Mouse (Mus musculus) erythroid progenitor cell, adult 5-6 weeks (primary cell): ENCODE data around the gene Cxcr2. TPM values are rescaled to one million over a fixed set of nuclear protein-coding genes. Genes with fewer than 3 reads are reported as not detected.

Experiments used
- ATAC-seq: replicated peaks from 2 replicates; pipeline ENCODE4 v1.8.0; 2016; ENCODE audit warnings: moderate number of reproducible peaks, mild to moderate bottlenecking, moderate TSS enrichment, inconsistent platforms; ENCODE audit not compliant: poor library complexity, low FRiP score, severe bottlenecking
- total RNA-seq, 2 experiments: library from RNA; stranded (forward) in 1 of 2; stranded (reverse) in 1 of 2; fragments of 150-400 nt in 1 of 2; fragments of 186-747, 209-891 nt in 1 of 2; gene quantifications; 2 replicates each; pipeline versions ENCODE4 v1.2.3 to v1.2.4; 2015 to 2017; ENCODE audit warnings: low replicate concordance in 2 of 2

The Cxcr2 gene
- total RNA-seq, 2 experiments from 2014 or later, result 6.3 to 11.6 TPM

GRCm38 (mm10) chr1:74194445-74194844 lies 40.7 kb downstream of the Cxcr2 start, which contains the start of gene Cxcr1:
Gene Cxcr1, minus strand, starts transcription at chr1:74194631.
- no peak for ATAC-seq

GRCm38 (mm10) chr1:74195961-74196360 lies 42.2 kb downstream of the Cxcr2 start:
- ATAC-seq, result no peak; the same call in 1 of the 2 replicates

GRCm38 (mm10) chr1:74196621-74197419 lies 43.0 kb downstream of the Cxcr2 start:
- no peak for ATAC-seq

- ATAC-seq, result no peak
These were observed 44.1 kb downstream of the Cxcr2 start for GRCm38 (mm10) chr1:74197726-74198470.

- ATAC-seq, result no peak
These were observed 45.3 kb downstream of the Cxcr2 start for GRCm38 (mm10) chr1:74199046-74199445.

- no peak for ATAC-seq
These were observed 47.5 kb downstream of the Cxcr2 start for GRCm38 (mm10) chr1:74201048-74201844.

- ATAC-seq, result no peak
These were observed 49.7 kb downstream of the Cxcr2 start for GRCm38 (mm10) chr1:74203457-74203856.

GRCm38 (mm10) chr1:74205881-74206280 lies 52.1 kb downstream of the Cxcr2 start:
- no peak for ATAC-seq

- ATAC-seq, result no peak
These were observed 52.9 kb downstream of the Cxcr2 start for GRCm38 (mm10) chr1:74206642-74207041.

- no peak for ATAC-seq
These were observed 54.1 kb downstream of the Cxcr2 start for GRCm38 (mm10) chr1:74207906-74208305.

GRCm38 (mm10) chr1:74208941-74209340 lies 55.2 kb downstream of the Cxcr2 start:
- ATAC-seq, result no peak

Other genes starting within 250 kb of the Cxcr2 start
- gene Tns1, start 29.5 kb upstream of the Cxcr2 start, total RNA-seq (2015; ENCODE audit: low replicate concordance), result 20.5 and 21.6 TPM in 2 replicates
- 20.0 and 49.5 TPM in 2 replicates for gene Tns1, start 29.5 kb upstream of the Cxcr2 start, total RNA-seq (2017; ENCODE audit: low replicate concordance)
- not detected in 2 replicates for gene Rufy4, start 28.4 kb upstream of the Cxcr2 start, total RNA-seq (2015; ENCODE audit: low replicate concordance)
- 0.13 TPM in 1 of 2 replicates, not detected in the other for gene Rufy4, start 28.4 kb upstream of the Cxcr2 start, total RNA-seq (2017; ENCODE audit: low replicate concordance)
- not detected in 2 replicates for gene Cxcr1, start 40.6 kb downstream of the Cxcr2 start, total RNA-seq (2015; ENCODE audit: low replicate concordance)
- gene Cxcr1, start 40.6 kb downstream of the Cxcr2 start, total RNA-seq (2017; ENCODE audit: low replicate concordance), result not detected in 2 replicates
- gene Arpc2, start 82.1 kb downstream of the Cxcr2 start, total RNA-seq (2015; ENCODE audit: low replicate concordance), result 228 and 243 TPM in 2 replicates
- gene Arpc2, start 82.1 kb downstream of the Cxcr2 start, total RNA-seq (2017; ENCODE audit: low replicate concordance), result 69.4 and 89.7 TPM in 2 replicates
- gene Gpbar1, start 124.6 kb downstream of the Cxcr2 start, total RNA-seq (2015; ENCODE audit: low replicate concordance), result not detected in 2 replicates
- not detected in 2 replicates for gene Gpbar1, start 124.6 kb downstream of the Cxcr2 start, total RNA-seq (2017; ENCODE audit: low replicate concordance)
- 12.6 and 14.3 TPM in 2 replicates for gene Aamp, start 130.7 kb downstream of the Cxcr2 start, total RNA-seq (2015; ENCODE audit: low replicate concordance)
- 17.1 and 26.6 TPM in 2 replicates for gene Aamp, start 130.7 kb downstream of the Cxcr2 start, total RNA-seq (2017; ENCODE audit: low replicate concordance)
- gene Pnkd, start 130.9 kb downstream of the Cxcr2 start, total RNA-seq (2015; ENCODE audit: low replicate concordance), result 6.5 and 12.2 TPM in 2 replicates
- gene Pnkd, start 130.9 kb downstream of the Cxcr2 start, total RNA-seq (2017; ENCODE audit: low replicate concordance), result 0.76 and 1.8 TPM in 2 replicates
- gene Tmbim1, start 151.6 kb downstream of the Cxcr2 start, total RNA-seq (2015; ENCODE audit: low replicate concordance), result not detected in 2 replicates
- gene Tmbim1, start 151.6 kb downstream of the Cxcr2 start, total RNA-seq (2017; ENCODE audit: low replicate concordance), result 0.45 and 0.90 TPM in 2 replicates
- not detected in 2 replicates for gene Catip, start 208.1 kb downstream of the Cxcr2 start, total RNA-seq (2015; ENCODE audit: low replicate concordance)
- gene Catip, start 208.1 kb downstream of the Cxcr2 start, total RNA-seq (2017; ENCODE audit: low replicate concordance), result not detected in 2 replicates
- gene Slc11a1, start 221.2 kb downstream of the Cxcr2 start, total RNA-seq (2015; ENCODE audit: low replicate concordance), result 7.5 and 9.0 TPM in 2 replicates
- gene Slc11a1, start 221.2 kb downstream of the Cxcr2 start, total RNA-seq (2017; ENCODE audit: low replicate concordance), result 12.5 and 19.4 TPM in 2 replicates
- 64.5 and 65.0 TPM in 2 replicates for gene Ctdsp1, start 237.5 kb downstream of the Cxcr2 start, total RNA-seq (2015; ENCODE audit: low replicate concordance)
- 18.5 and 26.8 TPM in 2 replicates for gene Ctdsp1, start 237.5 kb downstream of the Cxcr2 start, total RNA-seq (2017; ENCODE audit: low replicate concordance)